Mouse (Mus musculus): ENCODE data around the gene Notch1. TPM values are rescaled to one million over a fixed set of nuclear protein-coding genes. Genes with fewer than 3 reads are reported as not detected.

The Notch1 gene
- polyA plus RNA-seq, 1 experiment from 2014 or later, result 29.5 TPM

GRCm38 (mm10) chr2:26417066-26417465, 99.4 kb downstream of the Notch1 start:
- ATAC-seq (ENCODE audit: insufficient number of reproducible peaks, insufficient read depth, low FRiP score, low read depth), result no peak
- H3K27me3 ChIP-seq (ENCODE audit: control insufficient read depth, insufficient read depth, low read length), result no peaks in the 10 kb centered on the region
- H3K27ac ChIP-seq (ENCODE audit: low read length), result no peak overlapping the region
- no peak overlapping the region for H3K4me3 ChIP-seq (ENCODE audit: low read depth, low read length)
- H3K36me3 ChIP-seq (ENCODE audit: control insufficient read depth, insufficient read depth, low read length), result peaks cover 84% of the 10 kb centered on the region
- H3K9ac ChIP-seq (replicated peaks; ENCODE audit: low read depth, low read length), result no peak overlapping the region
- no peaks in the 10 kb centered on the region for H3K9me3 ChIP-seq (ENCODE audit: control insufficient read depth, low read depth, low read length)
- H3K4me1 ChIP-seq (ENCODE audit: control insufficient read depth, insufficient read depth, low read length), result no peaks in the 10 kb centered on the region
- H3K4me2 ChIP-seq (replicated peaks; ENCODE audit: low read depth, low read length), result no peak overlapping the region

GRCm38 (mm10) chr2:26410931-26411411, 105.5 kb downstream of the Notch1 start:
- 65% methylated on average over 4 of the region's 5 CpGs for WGBS
- ATAC-seq (ENCODE audit: insufficient number of reproducible peaks, insufficient read depth, low FRiP score, low read depth), result no peak
- Histone ChIP-seq H3K36me3 (ENCODE audit: control insufficient read depth, insufficient read depth, low read length) (peaks cover 39% of the 10 kb centered on the region), H3K27ac (ENCODE audit: low read length) (no peak overlapping the region), H3K4me3 (ENCODE audit: low read depth, low read length) (no peak overlapping the region), H3K4me1 (ENCODE audit: control insufficient read depth, insufficient read depth, low read length) (peaks cover 15% of the 10 kb centered on the region), H3K9ac (replicated peaks; ENCODE audit: low read depth, low read length) (no peak overlapping the region), H3K27me3 (ENCODE audit: control insufficient read depth, insufficient read depth, low read length) (no peaks in the 10 kb centered on the region), H3K4me2 (replicated peaks; ENCODE audit: low read depth, low read length) (no peak overlapping the region), H3K9me3 (ENCODE audit: control insufficient read depth, low read depth, low read length) (no peaks in the 10 kb centered on the region)

- Histone ChIP-seq H3K9me3 (ENCODE audit: control insufficient read depth, low read depth, low read length) (no peaks in the 10 kb centered on the region), H3K4me3 (ENCODE audit: low read depth, low read length) (no peak overlapping the region), H3K36me3 (ENCODE audit: control insufficient read depth, insufficient read depth, low read length) (peaks cover 30% of the 10 kb centered on the region), H3K4me2 (replicated peaks; ENCODE audit: low read depth, low read length) (no peak overlapping the region), H3K27me3 (ENCODE audit: control insufficient read depth, insufficient read depth, low read length) (no peaks in the 10 kb centered on the region), H3K4me1 (ENCODE audit: control insufficient read depth, insufficient read depth, low read length) (peaks cover 15% of the 10 kb centered on the region), H3K9ac (replicated peaks; ENCODE audit: low read depth, low read length) (no peak overlapping the region), H3K27ac (ENCODE audit: low read length) (no peak overlapping the region)
- WGBS, result 81% methylated on average over 5 of the region's 5 CpGs
- ATAC-seq (ENCODE audit: insufficient number of reproducible peaks, insufficient read depth, low FRiP score, low read depth), result no peak
Measured at GRCm38 (mm10) chr2:26410091-26410490, 106.4 kb downstream of the Notch1 start.

DNA sequence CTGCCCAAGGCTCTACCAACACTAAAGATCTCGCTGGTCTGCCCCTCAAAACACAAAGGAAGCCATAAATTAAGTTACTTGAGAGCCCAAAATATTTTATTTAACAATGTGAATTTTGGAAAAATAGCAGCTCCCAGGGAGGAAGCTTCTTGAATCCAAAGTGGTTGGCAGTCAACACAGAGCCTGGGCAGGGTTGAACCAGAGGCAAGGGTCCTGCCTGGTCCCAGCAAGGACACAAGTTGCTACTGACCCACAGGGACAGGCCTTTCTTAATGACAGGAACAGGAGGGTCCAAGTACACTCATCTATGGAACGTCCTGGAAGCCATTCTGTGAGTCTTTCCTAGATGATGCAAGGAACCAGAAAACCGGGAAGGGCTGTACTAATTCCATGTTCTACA, 107.1 kb downstream of the Notch1 start:
- Histone ChIP-seq H3K4me2 (replicated peaks; ENCODE audit: low read depth, low read length) (no peak overlapping the region), H3K27ac (ENCODE audit: low read length) (no peak overlapping the region; the same call in 1 of the 2 replicates), H3K27me3 (ENCODE audit: control insufficient read depth, insufficient read depth, low read length) (no peaks in the 10 kb centered on the region), H3K36me3 (ENCODE audit: control insufficient read depth, insufficient read depth, low read length) (peaks cover 24% of the 10 kb centered on the region), H3K4me3 (ENCODE audit: low read depth, low read length) (no peak overlapping the region), H3K4me1 (ENCODE audit: control insufficient read depth, insufficient read depth, low read length) (peaks cover 15% of the 10 kb centered on the region), H3K9ac (replicated peaks; ENCODE audit: low read depth, low read length) (no peak overlapping the region), H3K9me3 (ENCODE audit: control insufficient read depth, low read depth, low read length) (no peaks in the 10 kb centered on the region)
- 61% methylated on average over 3 of the region's 3 CpGs for WGBS
- ATAC-seq (ENCODE audit: insufficient number of reproducible peaks, insufficient read depth, low FRiP score, low read depth), result 0 out of 2 replicates have a peak, but pooled peaks have one; percentile 12

GRCm38 (mm10) chr2:26408515-26409356, 107.7 kb downstream of the Notch1 start, which contains the start of gene Inpp5e:
Gene Inpp5e, minus strand, starts transcription at chr2:26409203.
- peaks cover 18% of the 10 kb centered on the region for H3K36me3 ChIP-seq (ENCODE audit: control insufficient read depth, insufficient read depth, low read length)
- H3K4me3 ChIP-seq (ENCODE audit: low read depth, low read length), result peak within 1 kb of the TSS; percentile 94
- peak; percentile 95 for ATAC-seq (ENCODE audit: insufficient number of reproducible peaks, insufficient read depth, low FRiP score, low read depth)
- no peaks in the 10 kb centered on the region for H3K9me3 ChIP-seq (ENCODE audit: control insufficient read depth, low read depth, low read length)
- peaks cover 15% of the 10 kb centered on the region for H3K4me1 ChIP-seq (ENCODE audit: control insufficient read depth, insufficient read depth, low read length)
- peak within 1 kb of the TSS; percentile 93 for H3K4me2 ChIP-seq (replicated peaks; ENCODE audit: low read depth, low read length)
- WGBS, result under 1% methylated on average over 57 of the region's 57 CpGs
- peak within 1 kb of the TSS; percentile 82 for H3K9ac ChIP-seq (replicated peaks; ENCODE audit: low read depth, low read length)
- no peaks in the 10 kb centered on the region for H3K27me3 ChIP-seq (ENCODE audit: control insufficient read depth, insufficient read depth, low read length)
- H3K27ac ChIP-seq (ENCODE audit: low read length), result peak within 1 kb of the TSS; percentile 71; the same call in 1 of the 2 replicates

Small RNAs within 50 kb of the gene (microRNA-seq; reads per million reads assigned to microRNA genes)
- gene Mir6996, result not detected

Other genes with a start within 250 kb of the Notch1 start
- 0.58 and 1.1 TPM in 2 replicates for gene Ccdc187, start 222.1 kb downstream of the Notch1 start, polyA plus RNA-seq (2014; fragmentation: Nextera tagmentation; extraction: Ambion mirVana)
- gene Gpsm1, start 201.1 kb downstream of the Notch1 start, polyA plus RNA-seq (2014; fragmentation: Nextera tagmentation; extraction: Ambion mirVana), result 24.0 and 24.1 TPM in 2 replicates
- gene Dnlz, start 164.6 kb downstream of the Notch1 start, polyA plus RNA-seq (2014; fragmentation: Nextera tagmentation; extraction: Ambion mirVana), result 25.6 and 27.6 TPM in 2 replicates
- 0.51 and 0.88 TPM in 2 replicates for gene Card9, start 155.7 kb downstream of the Notch1 start, polyA plus RNA-seq (2014; fragmentation: Nextera tagmentation; extraction: Ambion mirVana)
- 29.4 and 32.2 TPM in 2 replicates for gene Snapc4, start 136.0 kb downstream of the Notch1 start, polyA plus RNA-seq (2014; fragmentation: Nextera tagmentation; extraction: Ambion mirVana)
- 102 and 117 TPM in 2 replicates for gene Entr1, start 127.3 kb downstream of the Notch1 start, polyA plus RNA-seq (2014; fragmentation: Nextera tagmentation; extraction: Ambion mirVana)
- 83.2 and 86.5 TPM in 2 replicates for gene Pmpca, start 127.3 kb downstream of the Notch1 start, polyA plus RNA-seq (2014; fragmentation: Nextera tagmentation; extraction: Ambion mirVana)
- 20.0 and 24.0 TPM in 2 replicates for gene Inpp5e, start 107.5 kb downstream of the Notch1 start, polyA plus RNA-seq (2014; fragmentation: Nextera tagmentation; extraction: Ambion mirVana)
- 33.4 and 37.7 TPM in 2 replicates for gene Sec16a, start 71.4 kb downstream of the Notch1 start, polyA plus RNA-seq (2014; fragmentation: Nextera tagmentation; extraction: Ambion mirVana)
- 113 and 120 TPM in 2 replicates for gene Egfl7, start 63.4 kb upstream of the Notch1 start, polyA plus RNA-seq (2014; fragmentation: Nextera tagmentation; extraction: Ambion mirVana)
- gene Gm20532, start 70.0 kb upstream of the Notch1 start, polyA plus RNA-seq (2014; fragmentation: Nextera tagmentation; extraction: Ambion mirVana), result not detected in 2 replicates
- 43.7 and 44.8 TPM in 2 replicates for gene Agpat2, start 87.8 kb upstream of the Notch1 start, polyA plus RNA-seq (2014; fragmentation: Nextera tagmentation; extraction: Ambion mirVana)
- 37.7 and 38.5 TPM in 2 replicates for gene Fam69b, start 111.8 kb upstream of the Notch1 start, polyA plus RNA-seq (2014; fragmentation: Nextera tagmentation; extraction: Ambion mirVana)
- not detected in 2 replicates for gene Lcn4, start 154.6 kb upstream of the Notch1 start, polyA plus RNA-seq (2014; fragmentation: Nextera tagmentation; extraction: Ambion mirVana)